Mouse (Mus musculus) gastrocnemius, postnatal 36 days (tissue): ENCODE results near the gene Ankzf1. TPM values are rescaled to one million over a fixed set of nuclear protein-coding genes. Genes with fewer than 3 reads are reported as not detected.

Experiments
- DNase-seq, 2 experiments: peaks; one replicate each; pipeline ENCODE4 v3.0.0; 2022
- intact Hi-C: fragments of 180-260 bp; cut with DNase I; formaldehyde crosslinking; loops from one replicate; pipeline ENCODE4 v1.15.1; 2025
- total RNA-seq, 2 experiments: library from RNA; stranded (reverse); gene quantifications; 2 replicates each; pipeline ENCODE4 v1.2.3; 2021

Ankzf1 gene
- total RNA-seq, 2 experiments from 2014 or later = 3.8 to 4.7 TPM

GRCm38 (mm10) chr1:75187126-75187525, 4.8 kb upstream of the Ankzf1 start:
- intact Hi-C loops = no loop called here

GRCm38 (mm10) chr1:75187914-75188483, 4.0 kb upstream of the Ankzf1 start:
- intact Hi-C loops = no loop called here
- DNase-seq = no peak

More at GRCm38 (mm10) chr1:75187126-75187525, 4.8 kb upstream of the Ankzf1 start:
- DNase-seq = no peak

GRCm38 (mm10) chr1:75190577-75190976, 1.4 kb upstream of the Ankzf1 start:
- DNase-seq = no peak
- intact Hi-C loops = no loop called here

- intact Hi-C loops = no loop called here
- no peak for DNase-seq
Observed at GRCm38 (mm10) chr1:75191258-75191621, 711 bp upstream of the Ankzf1 start.

GRCm38 (mm10) chr1:75192452-75192851, 501 bp downstream of the Ankzf1 start:
- intact Hi-C loops = no loop called here
- DNase-seq = no peak

GRCm38 (mm10) chr1:75201236-75201635, 9.3 kb downstream of the Ankzf1 start:
- DNase-seq = no peak
- intact Hi-C loops = no loop called here

- intact Hi-C loops = no loop called here
- DNase-seq = no peak
Observed at GRCm38 (mm10) chr1:75208967-75209678, 17.2 kb downstream of the Ankzf1 start.

GRCm38 (mm10) chr1:75210136-75211087, 18.5 kb downstream of the Ankzf1 start, which contains the start of the genes Glb1l and Stk16:
Gene Glb1l (minus strand): TSS chr1:75210813.
Gene Stk16 (plus strand): TSS chr1:75210838.
- intact Hi-C loops = no loop called here
- peak; percentile 92 to 94 for DNase-seq

- intact Hi-C loops = no loop called here
- DNase-seq = no peak
Observed at GRCm38 (mm10) chr1:75211141-75211708, 19.3 kb downstream of the Ankzf1 start.

GRCm38 (mm10) chr1:75212542-75212941, 20.6 kb downstream of the Ankzf1 start:
- DNase-seq = no peak
- intact Hi-C loops = no loop called here

GRCm38 (mm10) chr1:75213096-75213495, 21.1 kb downstream of the Ankzf1 start:
- intact Hi-C loops = no loop called here

GRCm38 (mm10) chr1:75214442-75214841, 22.5 kb downstream of the Ankzf1 start:
- intact Hi-C loops = no loop called here
- no peak for DNase-seq

More at GRCm38 (mm10) chr1:75213096-75213495, 21.1 kb downstream of the Ankzf1 start:
- no peak for DNase-seq

GRCm38 (mm10) chr1:75214886-75215285, 22.9 kb downstream of the Ankzf1 start:
- intact Hi-C loops = no loop called here
- no peak for DNase-seq

- intact Hi-C loops = no loop called here
- peak in 1 of 2 experiments; percentile 53 for DNase-seq
Observed at GRCm38 (mm10) chr1:75215785-75216184, 23.8 kb downstream of the Ankzf1 start.

GRCm38 (mm10) chr1:75216797-75217585, 25.0 kb downstream of the Ankzf1 start:
- peak in 1 of 2 experiments; percentile 50 for DNase-seq
- intact Hi-C loops = no loop called here

- no peak for DNase-seq
- intact Hi-C loops = no loop called here
Observed at GRCm38 (mm10) chr1:75217893-75218226, 25.9 kb downstream of the Ankzf1 start.

- intact Hi-C loops = no loop called here
- peak; percentile 73 to 75 for DNase-seq
Observed at GRCm38 (mm10) chr1:75218227-75219001, 26.5 kb downstream of the Ankzf1 start.

- intact Hi-C loops = no loop called here
- peak; percentile 78 to 86 for DNase-seq
Observed at GRCm38 (mm10) chr1:75219078-75219477, 27.1 kb downstream of the Ankzf1 start.

- no peak for DNase-seq
- intact Hi-C loops = no loop called here
Observed at GRCm38 (mm10) chr1:75219531-75219930, 27.6 kb downstream of the Ankzf1 start, which contains the start of gene Tuba4a. Gene Tuba4a (minus strand): TSS chr1:75219865.
